Mouse (Mus musculus) midbrain, embryonic 14.5 days (tissue): ENCODE measurements at regions not wholly inside any gene's neighbourhood (a gene's known extent, or its start where the extent isn't known, plus 50 kb on each side); places are given as distances from the start of the nearest gene placed in this dataset.

ENCODE experiments used
- ATAC-seq: fragments of 200-750 bp; cut with Nextera tagmentation; 2 replicates; pipeline ENCODE4 v1.8.0; 2017; ENCODE audit warnings: moderate number of reproducible peaks, moderate library complexity; ENCODE audit not compliant: low FRiP score, low TSS enrichment
- DNase-seq: peaks from one replicate; pipeline ENCODE4 v3.0.0-alpha.2; 2015
- H3K27ac ChIP-seq: fragments of 300-500 bp; sonication (generic); replicated peaks from 2 replicates; pipeline ENCODE4 v1.5.1; 2014; ENCODE audit warnings: mild to moderate bottlenecking, low read depth, low read length, moderate library complexity
- H3K27me3 ChIP-seq: fragments of 300-500 bp; sonication (generic); 2 replicates; pipeline ENCODE4 v1.6.1; 2014; ENCODE audit warnings: low read length, control low read depth, mixed read lengths; ENCODE audit not compliant: control insufficient read depth, insufficient read depth
- H3K36me3 ChIP-seq: fragments of 300-500 bp; sonication (generic); 2 replicates; pipeline ENCODE4 v1.6.1; 2014; ENCODE audit warnings: low read length, control low read depth; ENCODE audit not compliant: control insufficient read depth, insufficient read depth
- H3K4me1 ChIP-seq: fragments of 300-500 bp; sonication (generic); 2 replicates; pipeline ENCODE4 v1.6.1; 2014; ENCODE audit warnings: mild to moderate bottlenecking, antibody characterized with exemption, low read length, control low read depth; ENCODE audit not compliant: control insufficient read depth, insufficient read depth
- H3K4me2 ChIP-seq: fragments of 300-500 bp; sonication (generic); 2 replicates; pipeline ENCODE4 v1.6.1; 2014; ENCODE audit warnings: mild to moderate bottlenecking, low read length, moderate library complexity
- H3K4me3 ChIP-seq: fragments of 300-500 bp; sonication (generic); replicated peaks from 2 replicates; pipeline ENCODE4 v1.5.1; 2014; ENCODE audit warnings: low read depth, low read length
- H3K9ac ChIP-seq: fragments of 300-500 bp; sonication (generic); replicated peaks from 2 replicates; pipeline ENCODE4 v1.6.1; 2014; ENCODE audit warnings: mild to moderate bottlenecking, low read length, moderate library complexity
- H3K9me3 ChIP-seq: fragments of 300-500 bp; sonication (generic); 2 replicates; pipeline ENCODE4 v1.6.1; 2016; ENCODE audit warnings: low read length, control low read depth, mixed read lengths; ENCODE audit not compliant: control insufficient read depth
- WGBS: fragments of 180-500 bp; shearing (Covaris S2); extraction: QIAGEN DNeasy Blood & Tissue Kit; methylation state at CpG from one replicate; pipeline ENCODE4 v1.1.7; 2014; 5-methylcytosine and 5-hydroxymethylcytosine counted together

- WGBS = 88% methylated on average over 2 of the region's 2 CpGs
These were observed 66.3 kb upstream of the Slc30a5 start for GRCm38 (mm10) chr13:100899566-100899965.

DNA sequence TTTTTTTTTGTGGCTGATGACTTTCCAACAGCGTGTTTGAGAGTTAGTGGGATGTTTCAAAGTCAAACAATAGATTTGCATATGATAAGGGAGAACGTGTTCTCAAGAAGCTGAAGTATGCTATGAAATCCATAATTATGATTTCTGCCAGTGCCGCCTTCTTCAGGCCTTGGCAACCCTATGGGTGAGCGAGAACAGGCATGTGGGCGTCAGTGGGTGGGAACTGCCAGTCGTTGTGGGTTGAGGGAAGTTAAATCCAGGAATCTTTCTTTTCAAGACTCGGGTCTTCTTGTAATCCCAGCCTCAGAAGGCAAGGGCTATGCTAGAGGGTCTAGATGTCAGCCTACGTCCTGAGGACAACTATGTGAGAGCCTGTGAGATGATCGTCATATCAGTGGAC lies 60.6 kb upstream of the Slc30a5 start:
- H3K27me3 ChIP-seq = no peaks in the 10 kb centered on the region
- no peak overlapping the region for H3K27ac ChIP-seq
- WGBS = 88% methylated on average over 9 of the region's 9 CpGs
- no peaks in the 10 kb centered on the region for H3K9me3 ChIP-seq
- no peak overlapping the region for H3K9ac ChIP-seq
- H3K4me3 ChIP-seq = no peak overlapping the region
- H3K36me3 ChIP-seq = no peaks in the 10 kb centered on the region
- no peak for ATAC-seq
- no peak overlapping the region for H3K4me2 ChIP-seq
- DNase-seq = no peak
- no peaks in the 10 kb centered on the region for H3K4me1 ChIP-seq

More at GRCm38 (mm10) chr13:100899566-100899965, 66.3 kb upstream of the Slc30a5 start:
- no peaks in the 10 kb centered on the region for H3K36me3 ChIP-seq
- H3K4me1 ChIP-seq = no peaks in the 10 kb centered on the region
- H3K27ac ChIP-seq = no peak overlapping the region
- H3K4me3 ChIP-seq = no peak overlapping the region
- H3K9ac ChIP-seq = no peak overlapping the region
- ATAC-seq (no peak), DNase-seq (no peak)
- H3K4me2 ChIP-seq = no peak overlapping the region
- no peaks in the 10 kb centered on the region for H3K27me3 ChIP-seq
- H3K9me3 ChIP-seq = no peaks in the 10 kb centered on the region

DNA sequence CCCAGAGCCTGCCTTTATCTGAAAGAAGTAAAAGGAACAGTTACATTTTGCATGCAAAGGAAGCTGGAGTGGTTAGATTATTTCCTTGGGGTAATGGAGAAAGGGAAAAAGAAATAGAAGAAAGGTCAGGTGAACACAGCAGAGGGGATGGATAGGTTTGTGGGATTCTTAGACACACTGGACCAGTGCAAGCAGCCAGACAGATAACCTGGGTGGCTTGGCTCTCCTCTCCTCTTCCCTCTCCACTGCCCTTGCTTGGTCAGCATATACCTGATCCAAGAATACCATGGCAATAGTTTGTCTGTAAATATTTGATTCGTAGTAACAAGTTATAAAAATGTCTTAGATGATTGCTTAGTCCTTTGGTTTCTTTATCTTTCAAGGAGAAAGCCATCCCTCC lies 59.9 kb upstream of the Slc30a5 start:
- Histone ChIP-seq H3K9me3 (no peaks in the 10 kb centered on the region), H3K36me3 (no peaks in the 10 kb centered on the region), H3K4me1 (no peaks in the 10 kb centered on the region), H3K9ac (no peak overlapping the region), H3K27ac (no peak overlapping the region; the same call in 1 of the 2 replicates), H3K27me3 (no peaks in the 10 kb centered on the region), H3K4me2 (peak overlapping the region; percentile 43; the same call in 1 of the 2 replicates), H3K4me3 (no peak overlapping the region)
- no peak for DNase-seq
- ATAC-seq = no peak
- 88% methylated on average over 1 of the region's 1 CpGs for WGBS

DNA sequence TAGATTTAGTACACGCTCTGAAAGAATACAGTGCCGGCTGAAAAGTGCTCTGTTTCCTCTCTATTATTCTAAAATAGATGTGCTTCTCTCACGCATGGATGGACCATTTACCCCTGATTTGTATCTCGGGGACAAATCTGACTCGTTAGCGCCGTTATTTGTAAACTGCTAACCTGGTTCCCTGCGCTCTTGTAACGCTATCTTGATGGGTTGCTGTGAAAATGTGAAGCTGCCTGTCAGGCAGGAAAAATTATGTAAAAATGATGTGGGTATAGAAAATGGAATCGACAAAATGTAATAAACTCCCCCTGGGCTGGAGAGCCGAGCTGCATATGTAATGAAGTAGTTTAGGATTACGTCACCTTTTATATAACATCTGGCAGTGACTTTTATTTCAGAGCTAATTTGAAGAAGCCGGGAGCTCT lies 59.4 kb upstream of the Slc30a5 start:
- H3K27me3 ChIP-seq = no peaks in the 10 kb centered on the region
- 45% methylated on average over 13 of the region's 13 CpGs for WGBS
- peak overlapping the region; percentile 43 for H3K4me2 ChIP-seq
- DNase-seq (peak; percentile 59), ATAC-seq (no peak)
- H3K27ac ChIP-seq = no peak overlapping the region
- no peaks in the 10 kb centered on the region for H3K9me3 ChIP-seq
- no peaks in the 10 kb centered on the region for H3K4me1 ChIP-seq
- H3K4me3 ChIP-seq = 0 out of 2 replicates have a peak overlapping the region, but pooled peaks have one; percentile 0
- H3K9ac ChIP-seq = no peak overlapping the region
- H3K36me3 ChIP-seq = no peaks in the 10 kb centered on the region

DNA sequence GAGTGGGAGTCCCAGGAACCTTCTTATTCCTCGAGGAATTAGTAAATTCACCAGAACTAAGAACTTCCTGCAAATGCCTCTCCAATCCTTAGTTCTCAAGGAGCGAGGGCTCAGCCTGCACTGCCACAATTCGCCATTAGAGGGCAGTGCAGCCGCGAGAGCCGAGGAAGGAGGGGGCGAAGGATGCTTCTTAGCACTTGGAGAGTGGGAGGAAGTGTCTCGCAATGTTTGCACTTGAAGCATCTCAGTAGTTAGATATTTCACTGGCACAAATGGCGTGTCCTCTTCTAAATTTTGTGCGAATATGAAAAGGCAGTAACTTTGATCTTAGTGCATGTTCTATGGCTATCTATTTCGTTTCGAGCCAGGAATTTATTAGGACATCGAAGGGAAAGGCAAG lies 59.0 kb upstream of the Slc30a5 start:
- H3K9me3 ChIP-seq = no peaks in the 10 kb centered on the region
- no peaks in the 10 kb centered on the region for H3K36me3 ChIP-seq
- H3K9ac ChIP-seq = no peak overlapping the region
- WGBS = 22% methylated on average over 13 of the region's 13 CpGs
- peak overlapping the region; percentile 43 for H3K4me2 ChIP-seq
- ATAC-seq = peak; percentile 46; the same call in 1 of the 2 replicates
- DNase-seq = peak; percentile 90
- no peaks in the 10 kb centered on the region for H3K4me1 ChIP-seq
- H3K27ac ChIP-seq = no peak overlapping the region
- 0 out of 2 replicates have a peak overlapping the region, but pooled peaks have one; percentile 0 for H3K4me3 ChIP-seq
- no peaks in the 10 kb centered on the region for H3K27me3 ChIP-seq

GRCm38 (mm10) chr13:100890457-100890856 lies 57.2 kb upstream of the Slc30a5 start:
- WGBS = 86% methylated on average over 6 of the region's 6 CpGs
- Histone ChIP-seq H3K4me2 (no peak overlapping the region), H3K4me3 (no peak overlapping the region), H3K27me3 (no peaks in the 10 kb centered on the region), H3K9ac (no peak overlapping the region), H3K9me3 (no peaks in the 10 kb centered on the region), H3K27ac (no peak overlapping the region), H3K36me3 (no peaks in the 10 kb centered on the region), H3K4me1 (no peaks in the 10 kb centered on the region)
- no peak for ATAC-seq
- DNase-seq = no peak

DNA sequence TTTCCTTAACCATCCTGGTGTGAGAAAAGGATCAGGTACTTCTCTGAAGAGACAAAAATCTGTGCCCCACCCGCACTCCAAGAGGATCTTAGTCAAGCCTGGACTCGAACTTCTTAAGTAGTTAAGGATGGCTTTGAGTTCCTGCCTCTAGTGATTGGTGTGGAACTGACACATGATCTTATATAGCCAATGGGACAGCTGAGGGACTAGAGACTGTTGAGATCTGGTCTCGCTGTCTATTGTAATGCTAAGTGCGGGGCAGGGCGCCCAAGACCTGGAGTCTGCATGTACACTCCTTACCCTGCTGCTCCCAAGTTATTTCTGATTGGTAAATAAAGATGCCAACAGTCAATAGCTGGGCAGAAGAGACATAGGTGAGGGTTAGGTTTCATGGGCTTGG lies 55.3 kb upstream of the Slc30a5 start:
- Histone ChIP-seq H3K27ac (no peak overlapping the region), H3K27me3 (no peaks in the 10 kb centered on the region), H3K4me3 (no peak overlapping the region), H3K4me1 (no peaks in the 10 kb centered on the region), H3K9ac (no peak overlapping the region), H3K4me2 (no peak overlapping the region), H3K36me3 (no peaks in the 10 kb centered on the region), H3K9me3 (no peaks in the 10 kb centered on the region)
- 83% methylated on average over 5 of the region's 5 CpGs for WGBS
- no peak for ATAC-seq
- DNase-seq = no peak

- WGBS = 89% methylated on average over 8 of the region's 8 CpGs
- no peak overlapping the region for H3K27ac ChIP-seq
- H3K4me3 ChIP-seq = no peak overlapping the region
- no peaks in the 10 kb centered on the region for H3K4me1 ChIP-seq
- DNase-seq = no peak
- H3K9me3 ChIP-seq = no peaks in the 10 kb centered on the region
- H3K4me2 ChIP-seq = no peak overlapping the region
- no peak overlapping the region for H3K9ac ChIP-seq
- H3K27me3 ChIP-seq = no peaks in the 10 kb centered on the region
- H3K36me3 ChIP-seq = no peaks in the 10 kb centered on the region
- no peak for ATAC-seq
These were observed 50.5 kb upstream of the Slc30a5 start for GRCm38 (mm10) chr13:100883711-100884110.
